ENCODE assay signal across 23 mouse cellular contexts in genomic region chr11:77367541-77368270, GRCm38 (mm10).
"Had no signal": no experiment of that assay in that cellular context is flagged by ENCODE, and none has a peak within 500 bp of the region (broad histone marks: within the 10 kb centered on the region; RNA-seq: fewer than 3 reads in every experiment).

No protein-coding gene starts in this region.

- H3K27me3 ChIP-seq: limb, embryonic 13.5 days; liver, embryonic 12.5 days; liver, embryonic 15.5 days; lung, embryonic 15.5 days; midbrain, embryonic 12.5 days; midbrain, embryonic 15.5 days; neural tube, embryonic 12.5 days; neural tube, embryonic 15.5 days had no signal

- H3K4me2 ChIP-seq: limb, embryonic 13.5 days; liver, embryonic 12.5 days; liver, embryonic 15.5 days; lung, embryonic 15.5 days; midbrain, embryonic 12.5 days; midbrain, embryonic 15.5 days; neural tube, embryonic 12.5 days; neural tube, embryonic 15.5 days had no signal

- H3K27ac ChIP-seq: layer of hippocampus, adult 2 months; limb, embryonic 10.5 days; limb, embryonic 13.5 days; liver, embryonic 12.5 days; liver, embryonic 15.5 days; macrophage; midbrain, embryonic 12.5 days; midbrain, embryonic 15.5 days; neural tube, embryonic 12.5 days; neural tube, embryonic 15.5 days; stomach, postnatal 0 days had no signal

- ATAC-seq: liver, embryonic 12.5 days; midbrain, embryonic 15.5 days had no signal

- H3K9me3 ChIP-seq: limb, embryonic 10.5 days; limb, embryonic 13.5 days; liver, embryonic 12.5 days; liver, embryonic 15.5 days; lung, embryonic 15.5 days; midbrain, embryonic 12.5 days; midbrain, embryonic 15.5 days; neural tube, embryonic 12.5 days; neural tube, embryonic 15.5 days had no signal

- H3K36me3 ChIP-seq: limb, embryonic 10.5 days; limb, embryonic 13.5 days; liver, embryonic 12.5 days; liver, embryonic 15.5 days; lung, embryonic 15.5 days; midbrain, embryonic 12.5 days; midbrain, embryonic 15.5 days; neural tube, embryonic 12.5 days; neural tube, embryonic 15.5 days had no signal

- DNase-seq: kidney, postnatal 25 days; layer of hippocampus, adult 9-11 months; liver; lung, adult 18-20 months; lung, postnatal 14 days; right cerebral cortex, adult 18-20 months; right cerebral cortex, postnatal 14 days; right cerebral cortex, postnatal 4 days; thymus, adult 2 months; thymus, postnatal 14 days; thymus, postnatal 4 days had no signal

- H3K4me1 ChIP-seq: midbrain, embryonic 12.5 days; midbrain, embryonic 15.5 days; neural tube, embryonic 12.5 days; neural tube, embryonic 15.5 days had no signal

- H3K9ac ChIP-seq: limb, embryonic 13.5 days; liver, embryonic 12.5 days; liver, embryonic 15.5 days; lung, embryonic 15.5 days; midbrain, embryonic 12.5 days; midbrain, embryonic 15.5 days; neural tube, embryonic 12.5 days; neural tube, embryonic 15.5 days had no signal

- H3K4me3 ChIP-seq: layer of hippocampus, adult 2 months; limb, embryonic 10.5 days; limb, embryonic 13.5 days; liver, embryonic 12.5 days; liver, embryonic 15.5 days; lung, embryonic 15.5 days; midbrain, embryonic 12.5 days; midbrain, embryonic 15.5 days; neural tube, embryonic 12.5 days; neural tube, embryonic 15.5 days had no signal
